Mouse (Mus musculus): Measurements from ENCODE around the gene Rpl10l. TPM values are rescaled to one million over a fixed set of nuclear protein-coding genes. Genes with fewer than 3 reads are reported as not detected.

The Rpl10l gene
- polyA plus RNA-seq (2014; fragmentation: Illumina TruSeq; extraction: RNeasy Lipid Tissue Mini Kit (QIAGEN cat#74804); ENCODE audit: low read depth, low replicate concordance), result 5.9 TPM

GRCm38 (mm10) chr12:66283991-66284622 is at the start of gene Rpl10l:
Rpl10l (minus strand) TSS chr12:66284401.

